In the genomic region with DNA sequence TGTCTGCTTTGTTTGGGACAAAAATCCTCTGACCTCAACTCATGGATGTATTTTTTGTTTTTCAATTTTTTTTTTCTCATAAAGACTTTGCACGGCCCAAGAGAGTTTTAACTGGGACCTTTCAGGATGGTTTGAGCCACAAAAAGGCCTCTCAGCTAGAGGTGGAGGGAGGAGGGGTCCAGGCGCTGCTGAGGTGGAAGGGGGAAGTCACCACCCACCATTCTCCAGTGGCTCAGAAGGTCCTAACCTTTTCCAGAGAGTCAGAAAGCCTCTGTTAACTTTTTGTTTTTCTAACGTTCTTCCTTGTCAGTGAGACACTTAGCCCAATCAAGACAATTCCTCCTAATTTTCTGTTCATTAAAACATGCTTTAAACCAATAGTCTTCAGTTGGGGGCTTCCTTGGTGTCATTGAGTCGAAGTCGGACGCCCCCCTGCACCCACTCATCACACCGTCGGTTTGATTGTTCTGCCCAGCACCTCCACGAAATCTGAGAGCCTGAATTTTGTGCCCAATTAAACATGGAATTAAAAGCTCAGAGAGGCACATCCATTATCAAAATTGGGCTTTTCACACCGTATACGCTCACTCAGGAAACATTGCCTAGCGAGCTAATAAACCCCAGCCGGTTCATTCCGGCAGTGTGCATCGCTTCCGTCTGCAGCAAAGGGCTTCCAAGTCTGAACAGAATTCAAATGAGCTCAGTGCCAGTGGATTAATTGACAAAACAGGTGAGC, we compare ENCODE assay signal across 11 mouse cellular contexts.
DNase-seq lines count a peak whose midpoint lies in the region; ATAC-seq and TF ChIP-seq lines count a peak whose summit lies in the region.
"Had no signal": no experiment of that assay in that cellular context is flagged by ENCODE, and none has a peak within 500 bp of the region (broad histone marks: within the 10 kb centered on the region; RNA-seq: fewer than 3 reads in every experiment).

No protein-coding gene starts in this region.

- no peak overlapping the region for H3K27ac ChIP-seq in kidney, adult 2 months (ENCODE audit: insufficient read depth, low read depth, low read length)
- no peak overlapping the region for H3K27ac ChIP-seq in forebrain, embryonic 14.5 days (ENCODE audit: low read depth, low read length)
- H3K27ac ChIP-seq in neural tube, embryonic 13.5 days (replicated peaks) = peak overlapping the region; percentile 49; the same call in 1 of the 2 replicates
- H3K27ac ChIP-seq in left cerebral cortex, adult 2 months = no peak overlapping the region

- H3K4me1 ChIP-seq in kidney, adult 2 months (ENCODE audit: control insufficient read depth, insufficient read depth, low read length) = no peaks in the 10 kb centered on the region
- no peaks in the 10 kb centered on the region; the same call in 1 of the 2 replicates for H3K4me1 ChIP-seq in forebrain, embryonic 14.5 days (ENCODE audit: control insufficient read depth, insufficient read depth, low read length)
- peaks cover 10% of the 10 kb centered on the region for H3K4me1 ChIP-seq in neural tube, embryonic 13.5 days (replicated peaks)

- no peaks in the 10 kb centered on the region for H3K36me3 ChIP-seq in kidney, adult 2 months (ENCODE audit: control insufficient read depth, insufficient read depth, low read length)
- no peaks in the 10 kb centered on the region for H3K36me3 ChIP-seq in forebrain, embryonic 14.5 days (ENCODE audit: control insufficient read depth, insufficient read depth, low read length)
- H3K36me3 ChIP-seq in neural tube, embryonic 13.5 days = no peaks in the 10 kb centered on the region

- no peaks in the 10 kb centered on the region for H3K9me3 ChIP-seq in forebrain, embryonic 14.5 days (replicated peaks; ENCODE audit: control insufficient read depth, low read length)
- H3K9me3 ChIP-seq in neural tube, embryonic 13.5 days = no peaks in the 10 kb centered on the region

- ATAC-seq in forebrain, embryonic 14.5 days = peak; percentile 75
- peak; percentile 88 for ATAC-seq in neural tube, embryonic 13.5 days (ENCODE audit: low read depth)

- DNase-seq in kidney, adult 2 months = peak; percentile 1
- DNase-seq in kidney, adult 11 months = no peak
- peak; percentile 73 for DNase-seq in forebrain, embryonic 14.5 days (ENCODE audit: low spot score)
- DNase-seq in kidney, postnatal 4 days = peak; percentile 13 to 27
- DNase-seq in left cerebral cortex, adult 2 months (ENCODE audit: extremely low spot score in 1 of 2, low spot score in 2 of 2) = no peak
- no peak for DNase-seq in layer of hippocampus, adult 9-11 months
- DNase-seq in adrenal gland, postnatal 4 days (ENCODE audit: low spot score in 2 of 2) = no peak
- DNase-seq: adrenal gland, adult 2 months; B cell, adult 2 months; cerebellum, postnatal 25 days had no signal

- no peak overlapping the region for H3K9ac ChIP-seq in forebrain, embryonic 14.5 days (ENCODE audit: low read length)
- no peak overlapping the region; the same call in 1 of the 2 replicates for H3K9ac ChIP-seq in neural tube, embryonic 13.5 days

- peak overlapping the region; percentile 27 for H3K4me2 ChIP-seq in forebrain, embryonic 14.5 days (ENCODE audit: low read length)
- H3K4me2 ChIP-seq in neural tube, embryonic 13.5 days = peak overlapping the region; percentile 41

- no peak for TF ChIP-seq CTCF in kidney, adult 2 months (conservative IDR thresholded peaks at IDR 0.05; ENCODE audit: insufficient read depth, insufficient read length, low read depth, low read length)
- TF ChIP-seq CTCF in left cerebral cortex, adult 2 months (IDR thresholded peaks at IDR 0.05) = no peak

- no peak for TF ChIP-seq POLR2A in kidney, adult 2 months (IDR thresholded peaks at IDR 0.05; ENCODE audit: low read depth, low read length)

- no peak overlapping the region for H3K4me3 ChIP-seq in kidney, adult 2 months (ENCODE audit: insufficient read depth, low read depth, low read length)
- H3K4me3 ChIP-seq in forebrain, embryonic 14.5 days (ENCODE audit: low read depth, low read length) = no peak overlapping the region
- H3K4me3 ChIP-seq in neural tube, embryonic 13.5 days = no peak overlapping the region
- no peak overlapping the region for H3K4me3 ChIP-seq in left cerebral cortex, adult 2 months

- WGBS in kidney, adult 2 months = 19% methylated on average over 16 of the region's 16 CpGs
- WGBS in forebrain, embryonic 14.5 days = 4% methylated on average over 16 of the region's 16 CpGs
- WGBS in neural tube, embryonic 13.5 days = 20% methylated on average over 16 of the region's 16 CpGs

- 0 out of 2 replicates have a peak, but pooled peaks cover 1% of the 10 kb centered on the region for H3K27me3 ChIP-seq in kidney, adult 2 months (replicated peaks; ENCODE audit: control insufficient read depth, insufficient read depth, low read length)
- H3K27me3 ChIP-seq in forebrain, embryonic 14.5 days (replicated peaks; ENCODE audit: control insufficient read depth, insufficient read depth, low read length) = 0 out of 2 replicates have a peak, but pooled peaks cover 3% of the 10 kb centered on the region
- H3K27me3 ChIP-seq in neural tube, embryonic 13.5 days = no peaks in the 10 kb centered on the region

- intact Hi-C loops in left cerebral cortex, adult 2 months (cut with DNase I) = no loop called here

Comparison
In these comparisons a context has a peak if more than half of its experiments do, and no peak if none do; other contexts are left out.
1. DNase-seq: peak in kidney, adult 2 months (single experiment), forebrain, embryonic 14.5 days (single experiment) and kidney, postnatal 4 days (2 of 2); none in kidney, adult 11 months (single experiment), left cerebral cortex, adult 2 months (0 of 2), layer of hippocampus, adult 9-11 months (single experiment) and adrenal gland, postnatal 4 days (0 of 2).